Mouse (Mus musculus) heart, adult 2 months (tissue): ENCODE data around the gene Chst12.

ENCODE experiments used
- CTCF ChIP-seq: fragments of 200-600 bp; IDR thresholded peaks from 2 replicates; pipeline ENCODE4 v1.8.1; 2022; ENCODE audit warnings: antibody characterized with exemption, mild to moderate bottlenecking, moderate library complexity
- EP300 ChIP-seq: fragments of 200-500 bp; IDR thresholded peaks from 2 replicates; pipeline ENCODE4 v1.6.1; 2011; ENCODE audit warnings: low read depth, low read length, control low read depth; ENCODE audit not compliant: insufficient read depth
- POLR2A ChIP-seq: fragments of 200-500 bp; IDR thresholded peaks from 2 replicates; pipeline ENCODE4 v1.6.1; 2011; ENCODE audit warnings: mild to moderate bottlenecking, low read depth, low read length, control low read depth; ENCODE audit not compliant: insufficient read depth

DNA sequence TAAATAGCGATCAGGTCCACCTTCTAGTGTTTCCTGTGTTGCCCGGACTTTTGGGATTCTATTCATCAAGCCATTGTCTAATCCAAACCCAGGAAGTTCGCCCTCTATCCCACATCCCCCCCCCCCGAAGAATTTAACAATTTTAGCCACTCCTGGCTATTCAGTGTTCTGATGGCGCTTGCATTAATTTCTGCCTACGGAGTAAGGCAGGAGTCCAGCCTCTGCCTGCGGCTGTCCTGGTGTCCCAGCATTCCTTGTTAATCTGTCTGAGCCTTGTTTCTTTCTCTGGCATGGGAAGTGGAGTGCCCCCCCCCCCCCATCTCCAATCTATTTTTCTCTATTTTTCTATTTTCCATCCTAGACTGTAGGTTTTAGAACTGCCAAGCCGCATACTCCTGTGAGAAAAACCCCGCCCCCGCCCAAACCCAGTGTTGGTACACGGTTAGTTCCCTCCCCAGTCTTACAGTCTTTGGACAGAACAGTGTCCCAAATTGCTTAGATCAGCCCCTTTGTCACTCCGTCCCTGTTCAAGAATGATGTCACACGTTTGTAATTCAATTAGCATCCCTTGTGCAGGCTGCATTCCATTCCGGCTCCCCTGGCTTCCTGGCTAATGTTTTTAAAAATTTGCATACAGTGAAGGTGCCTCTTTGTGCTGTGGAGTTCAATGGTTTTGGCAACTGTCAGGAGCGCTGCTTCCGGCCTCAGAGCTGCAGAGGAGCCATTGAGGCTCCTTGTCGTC is 44.1 kb downstream of the Chst12 start:
- TF ChIP-seq POLR2A (no peak), CTCF (no peak), EP300 (no peak)
